Mouse (Mus musculus): ENCODE results near the gene Tulp1. TPM values are rescaled to one million over a fixed set of nuclear protein-coding genes. Genes with fewer than 3 reads are reported as not detected.
"Not testable (repeated sequence)": the region's sequence is repeated elsewhere in the genome, so short reads cannot be mapped to it uniquely, and the experiment has no call there.

Gene Tulp1
- total RNA-seq, 1 experiment from 2014 or later, result not detected

- ATAC-seq (ENCODE audit: extremely low read depth, insufficient number of reproducible peaks, low FRiP score, poor library complexity, severe bottlenecking), result no peak
These were observed 6.9 kb upstream of the Tulp1 start for GRCm38 (mm10) chr17:28371941-28372340.

DNA sequence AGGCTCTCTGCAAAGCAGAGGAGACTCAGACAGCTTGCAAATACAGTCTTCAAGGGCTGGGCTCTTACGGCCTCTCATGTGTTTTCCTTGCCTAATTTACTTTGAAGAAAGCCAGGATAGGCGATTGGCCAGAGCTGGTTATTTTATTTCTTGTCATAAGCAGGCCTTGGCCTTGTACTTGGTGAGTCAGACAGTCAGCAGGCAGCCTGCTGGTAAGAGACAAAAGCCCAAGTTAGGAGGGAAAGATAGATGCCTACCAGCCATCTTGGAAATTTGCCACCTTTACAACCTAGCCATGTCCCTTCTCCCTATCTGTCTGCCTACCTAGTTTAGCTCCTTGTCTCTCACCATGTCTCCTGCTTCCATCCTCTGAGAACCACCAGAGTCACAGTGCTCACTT is 6.3 kb upstream of the Tulp1 start:
- ATAC-seq (ENCODE audit: extremely low read depth, insufficient number of reproducible peaks, low FRiP score, poor library complexity, severe bottlenecking), result no peak

GRCm38 (mm10) chr17:28369056-28369455 is 4.0 kb upstream of the Tulp1 start:
- ATAC-seq (ENCODE audit: extremely low read depth, insufficient number of reproducible peaks, low FRiP score, poor library complexity, severe bottlenecking), result no peak

GRCm38 (mm10) chr17:28368449-28368848 is 3.4 kb upstream of the Tulp1 start:
- peak; percentile 53 for ATAC-seq (ENCODE audit: extremely low read depth, insufficient number of reproducible peaks, low FRiP score, poor library complexity, severe bottlenecking)

DNA sequence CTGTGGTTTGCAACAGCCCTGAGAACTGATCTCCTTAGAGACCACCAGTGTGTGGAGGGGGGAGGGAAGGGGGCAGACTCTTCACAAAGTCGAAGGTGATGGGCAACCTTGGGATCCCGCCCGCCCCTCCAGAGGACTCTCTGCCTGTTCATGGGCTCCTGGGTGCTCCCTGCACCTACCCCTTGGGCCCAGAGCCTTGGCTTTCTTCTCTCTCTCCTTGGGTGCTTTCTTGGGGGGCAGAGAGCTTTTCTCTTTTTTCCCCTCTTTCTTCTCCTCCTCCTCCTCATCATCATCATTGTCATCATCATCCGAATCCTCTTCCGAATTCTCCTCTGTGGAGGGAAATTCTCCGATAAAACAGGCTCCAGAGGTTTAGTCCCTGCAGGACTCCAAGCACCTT is 1.5 kb downstream of the Tulp1 start:
- ATAC-seq (ENCODE audit: extremely low read depth, insufficient number of reproducible peaks, low FRiP score, poor library complexity, severe bottlenecking), result no peak

DNA sequence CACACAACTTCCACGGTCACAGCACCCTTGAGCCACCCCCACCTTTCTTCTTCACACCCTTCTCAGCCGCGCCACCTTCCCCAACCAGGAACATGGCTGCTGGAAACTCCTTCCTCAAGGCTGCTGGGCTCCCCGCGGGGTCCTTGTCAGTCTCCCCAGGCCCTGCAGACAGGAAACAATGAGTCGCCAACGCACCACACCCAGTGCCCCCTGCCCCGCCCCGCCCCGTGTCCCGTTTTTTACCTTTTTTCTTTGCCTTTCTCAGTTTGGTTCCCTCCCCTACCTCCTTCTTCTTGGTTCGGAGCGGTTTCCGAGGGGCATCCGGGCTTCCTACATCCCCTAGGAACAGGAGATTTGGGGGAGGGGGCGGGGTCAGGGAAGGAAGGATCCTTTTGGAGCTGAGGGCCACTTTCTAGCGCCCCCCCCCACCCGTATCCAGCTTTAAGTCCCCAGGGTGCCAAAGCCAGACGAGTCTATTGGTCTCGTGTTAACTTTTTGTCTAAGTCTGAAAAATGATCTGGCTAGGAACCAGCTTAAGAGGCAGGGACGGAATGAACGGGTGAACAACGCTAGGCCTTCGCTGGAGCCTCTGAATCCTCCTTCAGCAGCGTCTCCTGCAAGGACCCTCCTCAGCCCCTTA is 2.2 kb downstream of the Tulp1 start:
- no peak for ATAC-seq (ENCODE audit: extremely low read depth, insufficient number of reproducible peaks, low FRiP score, poor library complexity, severe bottlenecking)

GRCm38 (mm10) chr17:28361921-28362652 is 2.9 kb downstream of the Tulp1 start:
- no peak for ATAC-seq (ENCODE audit: extremely low read depth, insufficient number of reproducible peaks, low FRiP score, poor library complexity, severe bottlenecking)

DNA sequence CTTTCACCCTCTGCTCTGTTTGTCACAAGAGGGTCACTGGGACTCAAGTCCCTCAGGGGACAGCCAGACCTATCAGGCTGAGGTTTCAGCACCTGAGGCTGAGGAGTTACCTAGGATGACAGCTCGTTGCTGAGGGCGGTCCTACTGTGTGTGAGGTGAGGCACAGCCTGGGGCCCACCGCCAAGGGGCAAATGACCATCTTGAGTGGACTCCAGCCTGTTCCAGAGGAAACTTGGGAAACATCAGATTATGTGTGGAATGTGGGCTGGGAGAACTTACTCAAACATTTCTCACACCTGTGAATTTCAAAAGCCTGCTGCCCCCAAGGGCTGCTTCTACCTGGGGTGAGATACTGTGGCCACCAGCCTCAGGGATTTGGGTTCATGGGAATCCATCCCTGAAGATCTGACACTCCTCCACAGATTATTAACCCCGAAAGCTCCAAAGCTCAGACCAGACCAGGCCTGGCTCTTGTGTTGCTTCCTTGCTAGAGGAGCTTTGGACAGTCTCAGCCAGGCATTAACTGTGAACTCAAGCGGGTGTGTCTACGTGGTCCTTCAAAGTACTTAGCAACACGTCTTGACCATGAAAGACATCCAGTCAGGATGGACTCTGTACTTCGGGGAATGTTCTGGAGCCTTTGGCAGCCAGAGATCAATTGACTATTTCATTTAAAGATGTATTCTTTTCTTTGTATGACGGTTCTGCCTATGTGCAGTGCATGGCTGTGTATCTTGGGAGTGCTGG is 4.3 kb downstream of the Tulp1 start:
- no peak for ATAC-seq (ENCODE audit: extremely low read depth, insufficient number of reproducible peaks, low FRiP score, poor library complexity, severe bottlenecking)

- not testable (repeated sequence) for ATAC-seq (ENCODE audit: extremely low read depth, insufficient number of reproducible peaks, low FRiP score, poor library complexity, severe bottlenecking)
These were observed 6.3 kb downstream of the Tulp1 start for GRCm38 (mm10) chr17:28358576-28359261.

- no peak for ATAC-seq (ENCODE audit: extremely low read depth, insufficient number of reproducible peaks, low FRiP score, poor library complexity, severe bottlenecking)
These were observed 9.2 kb downstream of the Tulp1 start for GRCm38 (mm10) chr17:28355871-28356270.

DNA sequence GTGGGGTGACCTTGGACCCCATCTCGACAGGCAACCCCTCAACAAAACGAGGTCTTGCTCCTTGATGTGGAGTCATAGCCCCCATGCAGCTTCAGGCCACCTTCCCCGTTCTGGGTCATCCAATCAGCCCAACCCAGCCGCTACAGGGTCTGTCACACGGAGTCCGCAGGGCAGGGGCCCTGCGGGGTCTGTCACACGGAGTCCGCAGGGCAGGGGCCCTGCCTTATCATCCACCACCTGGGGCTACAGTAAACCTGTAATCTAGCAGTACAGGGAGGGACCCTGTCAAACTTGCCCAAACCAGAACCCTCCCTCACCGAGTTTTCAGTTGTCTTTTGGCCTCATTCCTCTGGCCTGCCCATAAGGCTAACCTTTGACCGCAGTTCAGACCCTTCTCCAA is 13.0 kb downstream of the Tulp1 start:
- ATAC-seq (ENCODE audit: extremely low read depth, insufficient number of reproducible peaks, low FRiP score, poor library complexity, severe bottlenecking), result no peak

DNA sequence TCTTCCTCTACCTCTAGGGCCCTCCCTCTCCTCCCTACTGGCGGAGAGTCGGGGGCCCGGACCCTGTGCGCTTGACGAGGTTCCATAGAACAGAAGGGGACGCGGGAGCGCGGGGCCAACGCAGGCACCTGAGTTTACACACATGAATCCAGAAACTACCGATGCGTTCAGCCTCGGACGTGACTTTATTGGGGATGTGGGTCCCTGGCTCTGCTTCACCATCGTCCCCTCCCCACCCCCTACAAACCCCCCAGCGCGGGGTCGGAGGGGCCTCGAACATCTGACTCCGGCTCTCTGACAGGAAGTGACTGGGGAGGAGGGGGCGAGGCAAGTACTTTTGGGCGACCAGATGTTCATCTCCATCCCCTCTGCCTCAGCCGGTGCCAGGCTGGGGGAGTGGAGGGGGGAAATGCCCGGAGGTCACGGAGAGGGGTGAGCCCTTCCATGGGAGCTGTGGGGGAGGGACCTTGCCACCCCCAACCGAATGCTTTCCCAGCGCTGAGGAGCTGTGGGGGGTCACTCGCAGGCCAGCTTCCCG is 13.6 kb downstream of the Tulp1 start:
- ATAC-seq (ENCODE audit: extremely low read depth, insufficient number of reproducible peaks, low FRiP score, poor library complexity, severe bottlenecking), result no peak

DNA sequence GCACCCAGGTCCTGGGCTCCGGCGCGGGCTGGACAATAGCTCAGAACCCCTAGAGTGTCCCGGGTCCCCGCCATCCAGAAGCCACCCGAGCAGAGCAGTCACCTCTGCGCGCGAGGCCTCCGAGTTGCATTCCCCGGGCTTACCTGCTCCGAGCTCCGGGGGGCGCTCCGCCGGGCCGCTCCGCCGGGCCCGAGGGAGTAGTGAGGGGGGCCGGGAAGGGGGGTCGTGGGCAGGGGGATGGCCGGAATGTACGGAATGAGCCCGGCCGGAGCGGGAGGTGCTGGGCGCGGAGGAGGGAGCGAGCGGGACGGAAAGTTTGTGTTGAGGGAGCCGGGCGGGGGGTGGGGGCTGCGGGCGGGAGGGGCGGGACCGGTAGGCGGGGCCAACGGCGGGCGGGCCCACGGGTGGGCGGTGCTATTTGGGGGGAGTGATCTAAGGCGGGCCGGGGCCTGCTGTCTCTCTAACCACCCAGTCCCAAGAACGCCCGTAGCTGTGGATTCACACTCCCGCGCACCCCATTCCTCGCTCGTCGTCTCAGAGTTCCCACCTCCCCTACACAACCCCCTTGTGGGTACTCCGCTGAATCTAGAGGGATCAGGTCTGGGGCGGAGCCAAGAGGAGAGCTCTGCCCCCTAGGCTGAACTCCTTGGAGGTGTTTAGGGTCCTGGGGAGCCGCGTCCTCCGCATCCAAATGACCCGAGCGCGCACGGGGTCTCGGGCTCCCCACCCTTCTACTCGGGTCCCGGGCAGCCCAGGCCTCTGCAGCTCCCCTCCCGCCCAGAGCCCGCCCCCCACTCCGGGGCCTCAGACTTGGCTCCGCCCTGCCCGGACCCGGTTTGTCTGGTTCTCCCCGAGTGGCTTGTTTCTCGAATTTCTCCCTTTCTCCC is 14.3 kb downstream of the Tulp1 start, which contains the start of gene Tead3:
Gene Tead3 (minus strand): TSS at position 352 of the 887 bp plus-strand sequence.
- ATAC-seq (ENCODE audit: extremely low read depth, insufficient number of reproducible peaks, low FRiP score, poor library complexity, severe bottlenecking), result 0 out of 2 replicates have a peak, but pooled peaks have one; percentile 6

DNA sequence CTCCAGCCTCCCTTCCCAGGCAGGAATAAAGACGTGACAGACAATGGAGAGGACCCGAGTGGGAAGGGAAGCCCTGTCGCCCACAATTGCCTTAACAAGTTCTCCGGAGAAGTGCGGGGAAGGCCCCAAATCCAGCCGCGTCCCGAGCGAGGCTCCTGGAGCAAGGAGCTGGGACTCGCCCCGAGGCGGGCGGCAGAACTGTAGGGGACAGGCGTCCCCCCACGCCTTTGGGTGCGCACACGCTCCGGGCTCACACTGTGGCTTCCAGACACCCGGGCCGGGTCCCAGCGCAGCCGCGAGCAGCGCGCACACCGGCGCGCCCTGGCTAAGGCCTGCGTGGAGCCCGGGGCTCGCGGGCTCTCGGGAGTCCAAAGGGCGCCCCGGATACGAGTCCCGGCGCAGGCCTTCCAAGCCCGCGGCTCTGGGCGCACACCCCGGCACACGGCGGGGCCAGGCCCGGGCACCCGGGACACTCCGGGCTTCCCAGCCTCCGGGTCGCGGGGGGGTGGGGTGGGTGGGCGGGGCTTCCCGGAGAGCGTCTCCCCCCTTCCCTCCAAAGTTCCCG is 15.0 kb downstream of the Tulp1 start:
- ATAC-seq (ENCODE audit: extremely low read depth, insufficient number of reproducible peaks, low FRiP score, poor library complexity, severe bottlenecking), result no peak

DNA sequence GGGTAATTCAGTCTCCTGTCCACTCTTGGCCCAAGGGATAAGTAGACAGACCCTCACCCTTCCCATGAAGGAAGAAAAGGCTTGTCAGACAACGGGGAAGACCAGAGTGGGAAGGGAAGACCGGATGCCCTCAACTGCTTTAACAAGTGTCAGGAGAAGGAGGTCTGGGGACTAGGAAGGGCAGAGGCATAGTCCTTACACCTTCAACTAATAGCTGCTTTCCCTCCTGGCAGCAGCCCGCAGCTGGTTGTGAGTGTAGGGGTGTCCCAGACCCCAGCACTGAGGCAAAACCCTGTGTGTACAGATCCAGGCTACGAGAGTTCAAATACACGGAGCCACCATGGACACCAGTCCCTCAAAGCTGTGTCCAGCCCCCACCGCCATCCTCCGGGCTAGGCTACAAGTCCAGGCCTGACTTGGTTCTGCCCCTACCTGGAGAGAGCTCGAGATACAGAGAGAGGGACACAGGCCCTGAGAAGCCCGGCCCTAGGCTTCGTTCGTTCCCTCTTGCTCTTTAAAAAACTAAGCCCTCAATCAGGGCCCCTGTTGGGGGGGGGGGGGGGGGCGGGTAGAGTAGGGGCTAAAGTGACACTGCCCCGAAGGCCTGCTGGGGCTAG is 15.7 kb downstream of the Tulp1 start:
- ATAC-seq (ENCODE audit: extremely low read depth, insufficient number of reproducible peaks, low FRiP score, poor library complexity, severe bottlenecking), result no peak

- ATAC-seq (ENCODE audit: extremely low read depth, insufficient number of reproducible peaks, low FRiP score, poor library complexity, severe bottlenecking), result no peak
These were observed 16.8 kb downstream of the Tulp1 start for GRCm38 (mm10) chr17:28348211-28348610.

- ATAC-seq (ENCODE audit: extremely low read depth, insufficient number of reproducible peaks, low FRiP score, poor library complexity, severe bottlenecking), result no peak
These were observed 17.7 kb downstream of the Tulp1 start for GRCm38 (mm10) chr17:28347327-28347726.

All from neutrophil, adult 5-6 weeks (primary cell).